Mouse (Mus musculus) hindbrain, embryonic 11.5 days (tissue): ENCODE results near the gene Lix1l. TPM values are rescaled to one million over a fixed set of nuclear protein-coding genes. Genes with fewer than 3 reads are reported as not detected.

Experiments used
- ATAC-seq: fragments of 200-750 bp; cut with Nextera tagmentation; 2 replicates; pipeline ENCODE4 v1.8.0; 2017; ENCODE audit warnings: mild to moderate bottlenecking, moderate TSS enrichment, moderate library complexity; ENCODE audit not compliant: low FRiP score
- DNase-seq: peaks from one replicate; pipeline ENCODE4 v3.0.0-alpha.2; 2015; ENCODE audit warnings: low spot score
- H3K27ac ChIP-seq: fragments of 300-500 bp; sonication (generic); 2 replicates; pipeline ENCODE4 v1.5.1; 2014; ENCODE audit warnings: mild to moderate bottlenecking, low read depth, low read length
- H3K27me3 ChIP-seq: fragments of 300-500 bp; sonication (generic); 2 replicates; pipeline ENCODE4 v1.6.1; 2014; ENCODE audit warnings: mild to moderate bottlenecking, low read length, moderate library complexity, mixed read lengths; ENCODE audit not compliant: control insufficient read depth, insufficient read depth
- H3K36me3 ChIP-seq: fragments of 300-500 bp; sonication (generic); 2 replicates; pipeline ENCODE4 v1.6.1; 2014; ENCODE audit warnings: mild to moderate bottlenecking, low read length, moderate library complexity, mixed read lengths; ENCODE audit not compliant: control insufficient read depth, insufficient read depth
- H3K4me1 ChIP-seq: fragments of 300-500 bp; sonication (generic); replicated peaks from 2 replicates; pipeline ENCODE4 v1.6.1; 2014; ENCODE audit warnings: low read length, mixed read lengths; ENCODE audit not compliant: control insufficient read depth, insufficient read depth
- H3K4me2 ChIP-seq: fragments of 300-500 bp; sonication (generic); replicated peaks from 2 replicates; pipeline ENCODE4 v1.6.1; 2014; ENCODE audit warnings: mild to moderate bottlenecking, low read depth, low read length
- H3K4me3 ChIP-seq: fragments of 300-500 bp; sonication (generic); 2 replicates; pipeline ENCODE4 v1.5.1; 2014; ENCODE audit warnings: low read depth, low read length
- H3K9ac ChIP-seq: fragments of 300-500 bp; sonication (generic); 2 replicates; pipeline ENCODE4 v1.6.1; 2014; ENCODE audit warnings: low read depth, low read length
- H3K9me3 ChIP-seq: fragments of 300-500 bp; sonication (generic); 2 replicates; pipeline ENCODE4 v1.6.1; 2016; ENCODE audit warnings: low read length; ENCODE audit not compliant: control insufficient read depth
- WGBS: fragments of 180-500 bp; shearing (Covaris S2); extraction: QIAGEN DNeasy Blood & Tissue Kit; methylation state at CpG from one replicate; pipeline ENCODE4 v1.1.7; 2014; 5-methylcytosine and 5-hydroxymethylcytosine counted together
- polyA plus RNA-seq: library from polyadenylated mRNA; unstranded; fragments of >200 nt; fragmentation: Nextera tagmentation; extraction: Ambion mirVana; gene quantifications from 2 replicates; pipeline ENCODE4 v1.2.1, GENCODE M21; 2014

Gene Lix1l
- polyA plus RNA-seq, 1 experiment from 2014 or later, result 7.1 TPM

DNA sequence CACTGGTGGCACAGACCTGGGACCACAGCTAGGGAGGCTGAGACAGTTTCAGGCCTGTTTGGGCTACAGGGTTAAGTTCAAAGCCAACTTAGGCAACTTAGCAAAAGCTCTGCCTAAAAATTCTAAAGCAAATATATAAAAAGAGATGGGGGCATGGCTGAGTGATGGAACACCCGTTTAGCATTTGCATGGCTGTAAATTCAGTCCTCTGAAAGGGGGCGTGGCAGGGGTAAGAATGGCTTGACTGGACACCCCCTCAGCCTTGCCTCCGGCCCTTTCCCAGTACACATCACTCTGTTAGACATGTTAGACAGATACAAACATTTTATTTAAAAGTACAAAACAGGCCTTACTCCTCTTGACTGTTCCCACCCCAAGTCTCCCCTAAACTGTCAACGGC lies 23.4 kb upstream of the Lix1l start:
- Histone ChIP-seq H3K9me3 (no peaks in the 10 kb centered on the region), H3K4me1 (peaks cover 3% of the 10 kb centered on the region), H3K27me3 (no peaks in the 10 kb centered on the region), H3K27ac (peak overlapping the region; percentile 30; the same call in 1 of the 2 replicates), H3K4me3 (no peak overlapping the region), H3K9ac (no peak overlapping the region), H3K4me2 (no peak overlapping the region), H3K36me3 (no peaks in the 10 kb centered on the region)
- ATAC-seq (no peak), DNase-seq (no peak)
- 74% methylated on average over 4 of the region's 4 CpGs for WGBS

DNA sequence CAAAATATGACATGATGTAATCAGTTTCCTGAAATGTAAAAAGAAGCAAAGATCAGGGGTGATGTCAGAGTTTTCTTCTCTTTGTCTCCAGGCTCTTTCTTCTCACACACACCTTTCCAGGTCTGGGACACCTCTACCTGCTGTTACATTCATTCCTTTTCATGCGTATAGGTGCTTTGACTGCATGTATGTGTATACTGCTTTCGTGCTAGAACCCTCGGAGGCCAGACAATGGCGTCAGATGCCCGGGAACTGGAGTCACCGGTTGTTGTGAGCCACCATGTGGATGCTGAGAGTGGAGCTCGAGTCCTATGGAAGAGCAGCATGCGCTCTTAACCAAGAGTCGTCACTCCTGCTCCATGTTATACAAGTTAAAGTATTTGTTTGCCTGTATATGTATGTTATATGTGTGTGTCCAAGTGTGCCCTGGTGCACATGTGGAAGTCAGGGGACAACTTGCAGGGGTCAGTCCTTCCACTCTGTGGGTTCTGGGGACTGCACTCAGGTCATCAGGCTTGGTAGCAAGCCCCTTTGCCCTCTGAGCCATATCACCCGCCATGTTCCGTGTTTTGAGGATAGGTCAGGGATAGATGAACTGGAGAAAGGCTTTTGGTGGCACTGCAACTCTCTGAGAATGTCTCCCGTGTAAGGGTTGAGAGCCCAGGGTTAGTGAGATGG lies 22.2 kb upstream of the Lix1l start:
- Histone ChIP-seq H3K4me2 (no peak overlapping the region), H3K4me1 (peaks cover 3% of the 10 kb centered on the region), H3K27me3 (no peaks in the 10 kb centered on the region), H3K4me3 (no peak overlapping the region), H3K9me3 (no peaks in the 10 kb centered on the region), H3K27ac (no peak overlapping the region), H3K9ac (no peak overlapping the region), H3K36me3 (no peaks in the 10 kb centered on the region)
- no peak for DNase-seq
- no peak for ATAC-seq
- WGBS, result 82% methylated on average over 12 of the region's 12 CpGs

DNA sequence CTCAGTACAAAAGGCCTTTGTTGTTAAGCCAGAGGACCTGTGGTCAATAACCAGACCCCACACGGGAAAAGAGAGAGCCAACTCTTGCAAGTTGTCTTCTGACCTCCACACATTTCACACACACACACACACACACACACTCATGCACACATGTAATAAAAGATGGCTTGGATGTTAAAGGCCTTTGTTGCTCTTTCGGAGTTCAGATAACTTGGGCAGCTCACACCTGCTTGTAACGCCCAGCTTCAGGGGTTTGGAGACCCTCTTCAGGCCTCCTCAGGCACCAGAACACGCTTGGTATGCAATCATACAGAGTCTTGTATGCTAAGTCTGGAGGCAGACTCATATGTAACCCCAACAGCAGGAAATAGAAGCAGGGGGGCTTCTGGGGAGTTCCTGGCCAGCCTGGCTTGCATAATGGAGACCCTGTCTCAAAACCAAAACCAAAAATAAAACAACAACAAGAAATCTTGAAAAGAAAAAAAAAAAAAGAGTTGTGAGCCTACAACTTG lies 21.7 kb upstream of the Lix1l start:
- no peaks in the 10 kb centered on the region for H3K27me3 ChIP-seq
- no peak overlapping the region for H3K4me2 ChIP-seq
- no peak overlapping the region for H3K9ac ChIP-seq
- no peak overlapping the region for H3K4me3 ChIP-seq
- ATAC-seq (no peak), DNase-seq (no peak)
- 74% methylated on average over 4 of the region's 4 CpGs for WGBS
- no peak overlapping the region for H3K27ac ChIP-seq
- peaks cover 3% of the 10 kb centered on the region for H3K4me1 ChIP-seq
- H3K36me3 ChIP-seq, result no peaks in the 10 kb centered on the region
- no peaks in the 10 kb centered on the region for H3K9me3 ChIP-seq

DNA sequence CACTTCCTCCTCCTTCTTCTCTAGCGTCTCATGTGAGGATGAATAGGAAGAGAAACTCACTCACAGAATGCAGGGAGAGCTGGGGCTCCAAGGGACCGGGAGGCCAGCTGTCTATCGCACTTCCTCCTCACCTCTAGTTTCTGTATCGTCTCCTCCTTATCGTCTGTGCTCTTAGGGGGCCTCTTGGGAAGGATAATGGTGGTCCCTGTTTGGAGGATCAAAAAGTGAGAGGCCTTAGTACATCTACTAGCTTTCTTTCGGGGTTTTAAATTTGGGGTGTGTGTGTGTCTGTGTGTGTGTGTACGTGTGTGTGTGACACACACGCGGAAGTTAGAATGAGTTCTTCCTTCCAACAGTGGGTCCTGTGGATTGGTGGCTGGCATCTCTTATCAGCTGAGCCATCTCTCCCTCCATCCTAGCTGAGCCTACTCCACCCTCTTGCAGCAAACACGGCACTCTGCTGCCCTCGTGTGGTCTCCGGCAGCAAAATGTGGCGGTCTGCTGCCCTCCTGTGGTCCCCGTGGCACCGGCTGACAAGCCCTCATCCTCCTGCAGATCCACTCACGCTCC lies 21.0 kb upstream of the Lix1l start:
- Histone ChIP-seq H3K4me3 (no peak overlapping the region), H3K4me1 (peaks cover 3% of the 10 kb centered on the region), H3K36me3 (no peaks in the 10 kb centered on the region), H3K9ac (no peak overlapping the region), H3K9me3 (no peaks in the 10 kb centered on the region), H3K4me2 (peak overlapping the region; percentile 14), H3K27ac (no peak overlapping the region), H3K27me3 (no peaks in the 10 kb centered on the region)
- ATAC-seq, result peak; percentile 69
- DNase-seq, result peak; percentile 96
- 15% methylated on average over 16 of the region's 16 CpGs for WGBS

DNA sequence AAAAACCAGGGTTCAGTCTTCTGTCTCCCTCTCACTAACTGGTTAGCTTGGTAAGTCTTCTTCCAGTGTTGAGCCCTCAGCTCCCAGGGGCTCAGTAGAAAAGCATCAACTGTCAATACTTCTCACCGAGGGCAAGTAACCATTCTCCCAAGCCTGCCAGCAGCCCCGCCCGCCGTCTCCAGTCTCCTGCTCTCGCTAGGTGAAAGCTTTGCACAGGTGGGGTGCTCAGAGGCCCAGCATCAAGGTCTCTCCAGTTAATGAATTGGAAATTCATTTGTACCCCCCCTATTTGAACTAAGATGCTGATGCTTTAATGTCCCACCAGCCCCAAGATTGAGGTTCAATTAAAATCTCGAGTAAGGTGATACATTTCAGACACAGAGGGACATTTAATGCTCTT lies 19.8 kb upstream of the Lix1l start:
- Histone ChIP-seq H3K4me1 (peaks cover 3% of the 10 kb centered on the region), H3K9me3 (no peaks in the 10 kb centered on the region), H3K27ac (no peak overlapping the region), H3K4me2 (no peak overlapping the region), H3K27me3 (no peaks in the 10 kb centered on the region), H3K4me3 (no peak overlapping the region), H3K36me3 (no peaks in the 10 kb centered on the region), H3K9ac (no peak overlapping the region)
- no peak for ATAC-seq
- DNase-seq, result no peak
- 43% methylated on average over 6 of the region's 6 CpGs for WGBS

DNA sequence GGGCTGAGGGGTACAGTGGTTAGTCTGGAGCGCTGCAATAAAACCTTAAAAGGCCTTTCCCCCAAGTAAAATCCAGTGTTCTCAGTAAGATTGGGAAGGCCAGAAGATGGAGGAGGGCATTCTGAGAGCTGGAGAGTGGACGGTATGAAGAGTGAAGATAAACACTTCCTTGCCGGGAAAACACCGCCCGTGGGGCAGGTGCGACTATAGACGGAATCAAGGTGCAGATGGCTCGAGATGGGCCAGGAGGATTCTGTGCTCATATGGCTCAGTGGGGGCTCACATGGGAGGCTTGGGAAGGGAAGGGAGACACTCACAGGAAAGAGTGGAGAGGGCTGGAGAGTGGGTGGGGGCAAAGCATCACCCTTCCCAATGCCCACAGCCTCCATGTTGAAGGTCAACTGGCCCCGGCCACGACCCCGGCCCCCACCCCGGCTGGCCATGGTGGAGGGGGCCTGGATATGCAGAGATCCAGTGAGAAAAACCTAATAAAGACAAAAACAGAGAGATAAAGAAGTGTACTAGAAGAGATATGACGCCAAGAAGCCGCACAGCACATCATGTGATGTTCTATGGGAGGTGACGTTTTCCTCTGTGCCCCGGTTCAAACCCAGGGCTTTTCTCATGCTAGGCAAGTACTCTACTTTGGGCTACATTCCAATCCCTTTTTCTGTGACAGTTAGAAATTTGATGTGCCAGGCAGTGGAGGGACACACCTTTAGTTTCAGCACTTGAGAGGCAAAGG lies 19.0 kb upstream of the Lix1l start:
- Histone ChIP-seq H3K27ac (no peak overlapping the region), H3K36me3 (no peaks in the 10 kb centered on the region), H3K9me3 (no peaks in the 10 kb centered on the region), H3K27me3 (no peaks in the 10 kb centered on the region), H3K4me2 (no peak overlapping the region), H3K9ac (no peak overlapping the region), H3K4me1 (peaks cover 2% of the 10 kb centered on the region), H3K4me3 (no peak overlapping the region)
- 84% methylated on average over 16 of the region's 16 CpGs for WGBS
- DNase-seq (no peak), ATAC-seq (no peak)

DNA sequence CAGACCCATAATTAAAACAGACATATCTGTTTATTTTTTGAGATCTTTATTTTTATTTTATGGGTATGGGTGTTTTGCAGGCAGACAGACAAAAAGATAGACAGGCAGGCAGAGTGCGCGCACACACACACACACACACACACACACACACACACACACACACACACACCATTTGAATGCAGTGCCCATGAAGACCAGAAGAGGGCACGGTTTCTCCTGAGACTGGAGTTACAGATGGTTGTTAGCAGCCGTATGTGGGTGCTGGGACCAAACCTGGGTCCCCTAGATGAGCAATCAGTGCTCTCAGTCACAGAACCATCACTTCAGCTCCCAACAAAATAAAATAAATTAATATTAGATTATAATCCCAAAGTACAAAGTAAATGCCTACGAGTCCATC lies 17.6 kb upstream of the Lix1l start:
- ATAC-seq (no peak), DNase-seq (no peak)
- 94% methylated on average over 5 of the region's 5 CpGs for WGBS
- Histone ChIP-seq H3K36me3 (no peaks in the 10 kb centered on the region), H3K4me1 (no peaks in the 10 kb centered on the region; the same call in 1 of the 2 replicates), H3K9ac (no peak overlapping the region), H3K27me3 (no peaks in the 10 kb centered on the region), H3K9me3 (no peaks in the 10 kb centered on the region), H3K4me3 (no peak overlapping the region), H3K27ac (no peak overlapping the region), H3K4me2 (no peak overlapping the region)

DNA sequence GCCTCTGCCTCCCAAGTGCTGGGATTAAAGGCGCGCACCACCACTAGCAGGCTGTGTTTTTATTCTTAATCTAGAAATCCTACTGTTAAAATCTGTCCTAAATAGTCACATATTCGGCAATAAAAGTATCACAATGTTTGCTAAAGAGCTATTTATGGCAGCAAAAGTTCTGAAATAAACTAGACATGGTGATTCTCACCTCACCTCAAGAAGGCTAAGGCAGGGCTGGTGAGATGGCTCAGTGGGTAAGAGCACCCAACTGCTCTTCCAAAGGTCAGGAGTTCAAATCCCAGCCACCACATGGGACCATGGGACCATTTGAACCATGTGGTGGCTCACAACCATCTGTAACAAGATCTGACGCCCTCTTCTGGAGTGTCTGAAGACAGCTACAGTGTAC lies 10.3 kb upstream of the Lix1l start:
- DNase-seq, result no peak
- 78% methylated on average over 4 of the region's 4 CpGs for WGBS
- no peak overlapping the region for H3K9ac ChIP-seq
- peaks cover 2% of the 10 kb centered on the region; the same call in 1 of the 2 replicates for H3K27me3 ChIP-seq
- ATAC-seq, result no peak
- H3K9me3 ChIP-seq, result no peaks in the 10 kb centered on the region
- no peak overlapping the region for H3K27ac ChIP-seq
- H3K4me3 ChIP-seq, result no peak overlapping the region
- no peaks in the 10 kb centered on the region for H3K4me1 ChIP-seq
- H3K36me3 ChIP-seq, result no peaks in the 10 kb centered on the region
- no peak overlapping the region for H3K4me2 ChIP-seq
